Mouse (Mus musculus): ENCODE data around the gene Ikzf5.
A peak's percentile ranks its signal among the peaks of the same experiment; 100 is the strongest.
"Not testable (repeated sequence)": the region's sequence is repeated elsewhere in the genome, so short reads cannot be mapped to it uniquely, and the experiment has no call there.

The Ikzf5 gene

DNA sequence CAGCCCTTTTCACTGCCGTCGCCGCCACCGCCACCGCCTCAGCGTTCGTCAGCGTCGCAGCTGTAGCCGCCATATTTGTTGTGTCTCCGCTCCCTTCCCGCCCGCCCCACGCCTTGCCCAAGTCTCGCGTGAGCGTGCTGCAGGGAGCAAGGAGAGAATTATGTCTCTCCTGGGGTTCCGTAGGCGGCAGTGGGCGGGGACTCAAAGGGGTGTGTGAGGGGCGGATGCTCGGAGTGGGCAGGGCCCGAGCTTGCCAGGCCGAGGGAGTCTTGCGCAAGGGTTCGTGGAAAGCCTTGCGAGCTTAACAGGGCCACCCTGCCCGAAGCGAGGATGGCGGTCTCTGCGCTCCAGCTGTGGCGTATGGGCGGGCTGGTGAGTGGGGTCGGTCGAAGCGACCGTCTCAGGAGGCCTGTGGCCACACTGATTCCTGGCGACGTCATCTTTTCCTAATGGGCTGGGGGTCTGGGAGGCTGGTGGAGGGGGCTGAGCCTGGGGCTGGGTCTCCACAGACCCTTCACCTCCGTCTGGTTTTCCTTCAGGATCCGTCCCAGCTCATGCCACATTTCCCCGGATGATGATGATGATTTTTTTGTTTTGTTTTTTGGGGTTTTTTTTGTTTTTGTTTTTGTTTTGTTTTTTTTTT is at the start of gene Ikzf5, which contains the start of gene Acadsb:
TSS of gene Ikzf5 (minus strand) at position 106 of the 643 bp plus-strand sequence.
TSS of gene Acadsb (plus strand) at position 186 of the 643 bp plus-strand sequence.
- peak; percentile 99 for DNase-seq

DNA sequence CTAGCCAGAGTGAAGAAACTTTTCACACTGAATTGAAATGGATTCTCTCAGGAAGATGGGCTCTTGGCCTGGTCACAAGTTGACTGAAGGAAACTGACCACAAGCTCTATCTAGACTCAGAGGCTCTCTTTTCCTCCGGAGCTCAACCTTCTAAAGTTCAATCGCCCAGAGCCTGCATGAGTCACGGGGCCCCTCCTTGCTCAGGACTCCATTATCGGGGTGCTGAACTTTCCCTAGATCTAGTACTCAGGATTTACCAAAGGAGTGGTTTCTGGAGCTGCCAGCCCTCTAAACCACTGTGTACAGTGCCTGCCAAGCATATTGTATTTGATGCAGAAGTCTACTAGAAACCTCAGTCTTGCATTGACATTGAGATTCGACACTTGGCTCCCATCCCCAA is 46.4 kb upstream of the Ikzf5 start:
- no peak for DNase-seq

DNA sequence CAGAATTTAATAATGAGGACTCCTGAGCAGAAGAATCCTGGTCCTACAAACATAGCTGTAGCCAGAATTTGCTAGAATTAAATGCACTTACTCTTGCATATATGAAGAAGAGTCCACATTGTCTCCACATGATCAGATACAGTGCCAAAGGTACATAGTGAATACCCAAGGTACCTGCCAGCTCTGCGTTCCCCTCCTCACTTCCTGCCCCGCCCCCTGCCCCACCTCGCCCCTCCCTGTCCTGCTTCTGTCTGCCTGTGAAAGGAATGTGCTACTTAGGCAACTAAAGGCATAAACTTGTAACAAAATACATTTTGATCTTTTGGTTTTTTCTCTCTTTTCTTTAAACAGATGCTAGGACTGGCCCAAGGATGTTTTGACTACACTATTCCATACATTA is 26.7 kb upstream of the Ikzf5 start:
- no peak for DNase-seq

- no peak for DNase-seq
Measured at GRCm38 (mm10) chr7:131434276-131434675, 24.0 kb upstream of the Ikzf5 start.

DNA sequence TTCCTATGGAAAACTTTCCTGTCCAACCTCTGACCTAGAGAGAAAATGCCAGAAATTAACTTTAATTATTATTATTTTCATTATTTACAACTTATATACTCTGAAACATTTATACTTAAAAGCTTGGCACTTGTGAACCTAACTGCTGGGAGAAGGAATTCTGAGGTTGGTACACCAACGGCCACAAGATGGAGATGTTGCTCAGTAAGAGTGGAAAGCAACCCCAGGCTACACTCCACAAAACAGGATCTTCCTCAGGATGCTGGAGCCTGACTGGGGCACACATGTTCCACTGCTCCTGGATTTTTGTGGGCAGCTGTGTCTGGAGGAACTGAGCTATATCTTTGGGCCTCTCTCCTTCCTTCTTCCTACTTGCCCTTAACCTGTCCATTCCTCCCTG is 21.9 kb upstream of the Ikzf5 start:
- peak; percentile 44 to 49 for DNase-seq

DNA sequence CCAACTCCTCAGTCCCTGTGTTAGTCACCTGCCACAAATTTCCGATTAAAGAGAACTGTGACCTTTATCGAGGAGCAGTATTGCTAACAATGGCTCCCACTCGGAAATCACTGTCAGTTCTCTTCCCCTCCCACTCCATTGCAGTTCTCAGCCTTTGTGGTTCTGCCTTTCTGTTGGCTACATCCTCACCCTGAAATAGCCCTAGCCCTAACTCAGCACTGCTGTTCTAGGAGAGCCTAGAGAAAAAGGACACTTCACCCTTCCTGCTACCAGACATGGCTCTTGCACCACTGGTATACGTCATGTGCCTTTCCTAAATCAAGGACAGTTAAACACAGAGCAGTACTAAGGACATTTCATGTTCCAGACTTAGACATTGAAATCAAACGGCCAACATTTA is 17.0 kb upstream of the Ikzf5 start:
- no peak for DNase-seq

DNA sequence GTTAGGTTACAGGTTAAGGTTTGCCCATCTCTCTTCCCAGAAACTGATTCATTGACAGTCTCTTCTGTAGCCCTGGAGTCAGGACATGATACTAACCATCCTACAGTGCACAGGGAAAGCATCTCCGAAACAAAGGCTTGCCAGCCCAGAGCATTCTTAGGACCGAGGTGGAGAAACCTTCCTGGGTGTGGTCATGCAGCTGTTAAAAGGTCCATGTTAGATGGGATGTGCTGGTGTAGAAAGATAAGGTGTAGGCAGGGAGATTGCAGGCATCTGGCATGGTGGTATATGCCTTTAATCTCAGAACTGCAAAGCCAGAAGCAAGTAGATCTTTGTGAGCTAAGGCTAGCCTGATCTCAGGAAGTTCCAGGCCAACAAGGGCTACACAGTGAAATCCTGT is 14.6 kb upstream of the Ikzf5 start:
- no peak for DNase-seq

- no peak for DNase-seq
Measured at GRCm38 (mm10) chr7:131417605-131418004, 7.3 kb upstream of the Ikzf5 start.

DNA sequence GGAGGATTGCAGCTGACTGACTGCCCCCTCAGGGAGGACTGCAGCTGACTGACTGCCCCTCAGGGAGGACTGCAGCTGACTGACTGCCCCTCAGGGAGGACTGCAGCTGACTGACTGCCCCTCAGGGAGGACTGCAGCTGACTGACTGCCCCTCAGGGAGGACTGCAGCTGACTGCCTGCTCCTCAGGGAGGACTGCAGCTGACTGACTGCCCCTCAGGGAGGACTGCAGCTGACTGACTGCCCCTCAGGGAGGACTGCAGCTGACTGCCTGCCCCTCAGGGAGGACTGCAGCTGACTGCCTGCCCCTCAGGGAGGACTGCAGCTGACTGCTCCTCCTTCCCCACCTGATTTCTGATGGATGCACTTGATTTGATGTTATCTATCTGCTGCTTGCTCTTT is 6.4 kb upstream of the Ikzf5 start:
- DNase-seq = not testable (repeated sequence)

GRCm38 (mm10) chr7:131411941-131412270 is 1.6 kb upstream of the Ikzf5 start:
- DNase-seq = no peak

DNA sequence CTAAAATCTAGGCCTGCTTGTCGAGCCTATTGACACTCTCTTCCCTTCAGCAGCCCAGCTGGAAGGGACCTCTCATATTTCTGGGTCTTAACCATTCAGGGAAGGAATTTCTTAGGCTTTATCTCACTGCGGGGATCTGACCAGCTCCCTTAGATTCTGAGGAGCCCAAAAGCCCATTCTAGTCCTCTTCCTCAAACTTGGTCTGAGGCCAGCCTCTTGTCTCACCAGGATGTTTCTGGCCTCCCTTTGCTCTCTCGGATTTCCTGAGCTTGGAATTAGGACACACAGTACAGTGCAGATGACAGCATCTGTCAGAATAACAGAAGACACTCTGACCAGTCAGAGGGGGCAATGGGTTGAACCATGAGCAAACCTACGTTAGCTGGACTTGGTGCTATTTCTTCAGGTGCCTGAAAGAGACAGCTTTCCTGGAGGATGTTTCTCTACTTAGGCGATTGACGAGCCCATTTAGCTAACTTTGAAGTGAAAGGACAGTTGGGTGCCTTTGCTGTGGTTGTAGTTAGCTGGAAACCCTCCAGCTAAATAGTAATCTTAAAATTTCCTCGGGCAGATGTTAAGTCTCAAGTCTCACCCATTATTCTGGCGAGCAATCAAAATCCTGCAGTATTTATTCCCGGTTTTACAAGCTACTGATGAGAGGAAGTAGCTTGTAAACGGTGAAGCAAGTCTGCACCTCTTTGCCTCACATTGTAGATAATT is 1.1 kb upstream of the Ikzf5 start:
- peak; percentile 46 to 66 for DNase-seq

- DNase-seq = no peak
Measured at GRCm38 (mm10) chr7:131409988-131410385, 334 bp downstream of the Ikzf5 start.

GRCm38 (mm10) chr7:131409321-131409987 is 867 bp downstream of the Ikzf5 start:
- DNase-seq = no peak

DNA sequence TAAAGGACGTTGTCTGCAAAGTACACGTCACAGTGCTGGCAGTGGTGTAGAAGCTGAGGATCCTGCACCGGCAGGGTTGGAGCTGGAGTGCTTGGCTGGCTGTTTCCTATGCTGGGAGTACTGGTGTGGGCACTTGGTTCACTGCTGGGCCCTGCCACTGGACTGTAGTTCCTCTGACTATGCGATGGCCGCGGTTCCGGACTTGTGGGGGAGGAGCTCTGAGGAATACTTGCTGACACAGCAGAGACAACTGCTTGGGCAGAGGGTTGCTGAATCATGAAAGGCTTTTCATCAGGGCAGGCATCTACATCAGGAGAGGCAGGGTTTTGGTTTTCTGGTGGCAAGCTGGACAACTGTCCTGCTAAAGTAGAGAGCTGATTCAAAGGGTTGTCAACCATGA is 18.6 kb downstream of the Ikzf5 start:
- peak in 1 of 2 experiments; percentile 41 for DNase-seq

GRCm38 (mm10) chr7:131371880-131372651 is 38.3 kb downstream of the Ikzf5 start:
- DNase-seq = no peak

DNA sequence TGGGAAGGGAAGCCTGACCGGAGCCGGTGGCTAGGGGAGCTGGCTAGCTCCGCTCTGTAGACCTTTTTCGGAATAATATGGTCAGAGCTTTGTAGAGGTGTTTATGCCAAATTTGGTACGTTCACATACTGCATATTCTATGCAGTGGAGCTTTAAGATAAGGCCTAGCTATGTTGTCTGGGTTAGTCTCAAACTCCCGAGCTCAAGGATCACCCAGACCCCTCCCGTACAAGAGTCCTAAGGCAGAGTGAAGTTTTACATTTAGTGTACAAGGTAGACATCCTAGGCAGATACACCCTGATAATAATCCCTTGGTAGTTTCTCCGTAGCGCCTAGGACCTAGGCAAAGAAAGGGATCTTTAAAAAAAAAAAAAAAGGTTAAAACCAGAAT is 38.9 kb downstream of the Ikzf5 start:
- DNase-seq = no peak

- DNase-seq = peak; percentile 89 to 94
Measured at GRCm38 (mm10) chr7:131370648-131371469, 39.5 kb downstream of the Ikzf5 start, which contains the start of gene Pstk. Gene Pstk, plus strand, starts transcription at chr7:131371141.

- DNase-seq = no peak
Measured at GRCm38 (mm10) chr7:131364131-131364530, 46.2 kb downstream of the Ikzf5 start.

- DNase-seq = peak; percentile 97 to 98
Measured at GRCm38 (mm10) chr7:131362615-131363300, 47.6 kb downstream of the Ikzf5 start, which contains the start of gene 2310057M21Rik. Gene 2310057M21Rik, minus strand, starts transcription at chr7:131362759.

GRCm38 (mm10) chr7:131362269-131362614 is 48.1 kb downstream of the Ikzf5 start:
- no peak for DNase-seq

DNA sequence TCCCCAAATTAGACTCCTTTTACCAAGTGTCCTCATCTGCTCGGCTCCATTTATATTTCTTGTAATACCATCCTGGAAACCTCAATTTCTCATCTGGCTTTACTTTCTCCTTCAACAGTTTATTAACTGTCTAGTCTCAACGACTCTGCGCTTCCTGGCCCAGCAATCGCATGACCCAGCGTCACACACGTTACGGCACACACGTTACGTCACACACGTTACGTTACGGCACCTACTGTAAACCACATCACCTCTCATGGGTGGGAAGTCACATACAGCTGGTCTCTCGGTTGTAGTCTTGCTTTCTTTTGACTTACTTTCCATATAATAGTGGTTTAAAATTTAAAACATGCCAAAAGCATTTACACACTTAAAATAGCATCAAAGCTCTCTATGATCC is 54.2 kb downstream of the Ikzf5 start:
- DNase-seq = no peak

All from kidney, postnatal 25 days (tissue).